Mouse (Mus musculus) CH12.LX (cell line): ENCODE results near the gene Carnmt1. TPM values are rescaled to one million over a fixed set of nuclear protein-coding genes. Genes with fewer than 3 reads are reported as not detected.

Source experiments
- DNase-seq: peaks from one replicate; pipeline ENCODE4 v3.0.0-alpha.2; 2013; ENCODE audit errors: extremely low read depth
- H3K27ac ChIP-seq: 2 replicates; pipeline ENCODE4 v1.5.1; 2012; ENCODE audit warnings: low read depth, mild to moderate bottlenecking, control low read depth, moderate library complexity; ENCODE audit not compliant: insufficient read depth
- H3K27me3 ChIP-seq: replicated peaks from 2 replicates; pipeline ENCODE3; 2012; ENCODE audit warnings: inconsistent platforms
- H3K36me3 ChIP-seq, 2 experiments: replicated peaks in 1 of 2; 2 replicates each; pipeline versions ENCODE3 to v1.6.1; 2012; ENCODE audit warnings: inconsistent platforms in 1 of 2, low read length in 1 of 2, mild to moderate bottlenecking in 1 of 2, mixed read lengths in 1 of 2, moderate library complexity in 1 of 2; ENCODE audit not compliant: control insufficient read depth in 1 of 2, insufficient read depth in 1 of 2
- H3K4me1 ChIP-seq, 2 experiments: 2 replicates each; pipeline ENCODE4 v1.6.1; 2012; ENCODE audit warnings: inconsistent platforms in 1 of 2, moderate library complexity in 1 of 2; ENCODE audit not compliant: insufficient read depth in 2 of 2, control insufficient read depth in 1 of 2
- H3K4me2 ChIP-seq: 2 replicates; pipeline ENCODE4 v1.6.1; 2012; ENCODE audit warnings: low read depth, mild to moderate bottlenecking, control low read depth; ENCODE audit not compliant: poor library complexity, insufficient read depth, severe bottlenecking
- H3K4me3 ChIP-seq, 3 experiments: fragments of 150-350 bp in 1 of 3; sonication (generic) in 1 of 3; replicated peaks in 1 of 3; 2 replicates each; pipeline versions ENCODE3 to v1.5.1; 2011 to 2012; ENCODE audit warnings: low read depth in 2 of 3, low read length in 2 of 3, mild to moderate bottlenecking in 2 of 3, moderate library complexity in 2 of 3, control low read depth in 1 of 3, improper control_type of control experiment in 1 of 3, inconsistent platforms in 1 of 3, mixed read lengths in 1 of 3; ENCODE audit not compliant: poor library complexity in 1 of 3
- H3K79me2 ChIP-seq: replicated peaks from 2 replicates; pipeline ENCODE4 v1.6.1; 2012; ENCODE audit warnings: mild to moderate bottlenecking, moderate library complexity; ENCODE audit not compliant: control insufficient read depth, poor library complexity, insufficient read depth, severe bottlenecking; ENCODE audit errors: extremely low read depth
- H3K9ac ChIP-seq: 2 replicates; pipeline ENCODE4 v1.6.1; 2012; ENCODE audit warnings: low read depth, mild to moderate bottlenecking, control low read depth, moderate library complexity; ENCODE audit not compliant: insufficient read depth
- H3K9me3 ChIP-seq: replicated peaks from 2 replicates; pipeline ENCODE3; 2012; ENCODE audit warnings: low read length, inconsistent platforms, mixed read lengths
- BHLHE40 ChIP-seq: IDR thresholded peaks from 2 replicates; pipeline ENCODE4 v1.6.1; 2011; ENCODE audit warnings: mild to moderate bottlenecking, low read depth, low read length, improper control_type of control experiment
- CTCF ChIP-seq, 2 experiments: IDR thresholded peaks in 1 of 2; conservative IDR thresholded peaks in 1 of 2; 2 replicates each; pipeline ENCODE4 v1.5.1; 2011 to 2012; ENCODE audit warnings: low read depth in 2 of 2, low read length in 2 of 2, improper control_type of control experiment in 1 of 2, inconsistent platforms in 1 of 2, mild to moderate bottlenecking in 1 of 2, moderate library complexity in 1 of 2
- ETS1 ChIP-seq: conservative IDR thresholded peaks from 2 replicates; pipeline ENCODE4 v1.6.1; 2012; ENCODE audit warnings: low read depth, mild to moderate bottlenecking, inconsistent platforms, low read length, improper control_type of control experiment, moderate library complexity
- MAX ChIP-seq: IDR thresholded peaks from 2 replicates; pipeline ENCODE4 v1.6.1; 2011; ENCODE audit warnings: low read length, improper control_type of control experiment
- MXI1 ChIP-seq: IDR thresholded peaks from 2 replicates; pipeline ENCODE4 v1.6.1; 2011; ENCODE audit warnings: mild to moderate bottlenecking, low read depth, low read length, improper control_type of control experiment
- RAD21 ChIP-seq: IDR thresholded peaks from 2 replicates; pipeline ENCODE4 v1.6.1; 2011; ENCODE audit warnings: low read depth, mild to moderate bottlenecking, low read length, improper control_type of control experiment, moderate library complexity
- RCOR1 ChIP-seq: conservative IDR thresholded peaks from 2 replicates; pipeline ENCODE4 v1.6.1; 2012; ENCODE audit warnings: low read depth, mild to moderate bottlenecking, inconsistent platforms, low read length, improper control_type of control experiment
- SMC3 ChIP-seq: IDR thresholded peaks from 2 replicates; pipeline ENCODE4 v1.6.1; 2011; ENCODE audit warnings: low read depth, low read length, improper control_type of control experiment
- UBTF ChIP-seq: IDR thresholded peaks from 2 replicates; pipeline ENCODE4 v1.6.1; 2012; ENCODE audit warnings: low read depth, mild to moderate bottlenecking, inconsistent platforms, low read length, improper control_type of control experiment, moderate library complexity
- USF1 ChIP-seq: IDR thresholded peaks from 2 replicates; pipeline ENCODE4 v1.6.1; 2014; ENCODE audit warnings: low read depth, mild to moderate bottlenecking, inconsistent platforms, low read length, improper control_type of control experiment
- ZC3H11A ChIP-seq: IDR thresholded peaks from 2 replicates; pipeline ENCODE4 v1.6.1; 2012; ENCODE audit warnings: low read depth, mild to moderate bottlenecking, inconsistent platforms, low read length, improper control_type of control experiment
- ZKSCAN1 ChIP-seq: IDR thresholded peaks from 2 replicates; pipeline ENCODE4 v1.6.1; 2012; ENCODE audit warnings: low read depth, inconsistent platforms, low read length, improper control_type of control experiment, borderline replicate concordance
- dilution Hi-C: fragments of 300-500 bp; cut with MboI; formaldehyde crosslinking; loops from 2 replicates; pipeline ENCODE4 v1.14.3; 2020; ENCODE audit warnings: low sequenced_read_pairs; ENCODE audit not compliant: extremely low pct_unique_long_range_greater_than_20kb, extremely low pct_ligation_motif_present
- in situ Hi-C: fragments of 300-500 bp; cut with MboI; formaldehyde crosslinking; loops from 3 replicates; pipeline ENCODE4 v1.14.3; 2019; ENCODE audit warnings: low sequenced_read_pairs, low pct_ligation_motif_present, low pct_unique_long_range_greater_than_20kb, mixed read lengths
- polyA plus RNA-seq: library from polyadenylated mRNA; unstranded; fragments of >175 nt; gene quantifications from 2 replicates; pipeline ENCODE4 v1.2.1, GENCODE M21; 2012; ENCODE audit warnings: low read depth; ENCODE audit not compliant: insufficient read length
- total RNA-seq, 2 experiments: library from RNA; depleted of rRNA; stranded (reverse); fragments of 300-350 nt in 1 of 2; fragments of >200 nt in 1 of 2; gene quantifications; 2 replicates each; pipeline ENCODE4 v1.2.3; 2012 to 2014

Carnmt1 gene
- total and polyA plus RNA-seq, 3 experiments, result 17.6 to 47.1 (median 41.7) TPM

GRCm38 (mm10) chr19:18671056-18671741, 635 bp downstream of the Carnmt1 start:
- peak overlapping the region; percentile 100 for H3K4me2 ChIP-seq
- peak overlapping the region; percentile 62 for H3K27ac ChIP-seq
- peak overlapping the region; percentile 93 for H3K9ac ChIP-seq
- H3K4me3 ChIP-seq, result peak overlapping the region; percentile 61 to 99 (median 93)
- in situ Hi-C loops (no loop called here), dilution Hi-C loops (no loop called here)
- peak; percentile 58; the same call in 1 of the 2 replicates for TF ChIP-seq MXI1
- TF ChIP-seq ZC3H11A, result no peak
- no peak for TF ChIP-seq SMC3
- TF ChIP-seq MAX, result peak; percentile 19; the same call in 1 of the 2 replicates
- TF ChIP-seq RCOR1, result no peak
- TF ChIP-seq UBTF, result peak; percentile 87
- no peaks in the 10 kb centered on the region for H3K27me3 ChIP-seq
- peaks cover 2 to 16% of the 10 kb centered on the region in 2 experiments for H3K36me3 ChIP-seq
- peaks cover 50% of the 10 kb centered on the region for H3K79me2 ChIP-seq
- DNase-seq, result peak; percentile 34
- peaks cover 7 to 42% of the 10 kb centered on the region in 2 experiments; a peak in 3 of 4 replicates for H3K4me1 ChIP-seq
- no peaks in the 10 kb centered on the region for H3K9me3 ChIP-seq

GRCm38 (mm10) chr19:18672498-18672897, 1.9 kb downstream of the Carnmt1 start:
- Histone ChIP-seq H3K79me2 (peaks cover 52% of the 10 kb centered on the region), H3K4me3 (peak overlapping the region; percentile 61 to 99 (median 93)), H3K9me3 (no peaks in the 10 kb centered on the region), H3K27ac (no peak overlapping the region), H3K27me3 (no peaks in the 10 kb centered on the region), H3K36me3 (peaks cover 4 to 21% of the 10 kb centered on the region in 2 experiments), H3K4me2 (peak overlapping the region; percentile 100), H3K9ac (peak overlapping the region; percentile 93), H3K4me1 (peaks cover 7 to 43% of the 10 kb centered on the region in 2 experiments; a peak in 3 of 4 replicates)
- peak in 1 of 2 experiments; percentile 19; a peak in 1 of 4 replicates for TF ChIP-seq CTCF (conservative IDR thresholded peaks at IDR 0.05 in 1 of 2, IDR thresholded peaks at IDR 0.05 in 1 of 2; ENCODE audit: low read depth in 2 of 2, low read length in 2 of 2)
- TF ChIP-seq RAD21, result peak; percentile 6
- TF ChIP-seq BHLHE40, result peak; percentile 71
- no peak for TF ChIP-seq ZKSCAN1
- TF ChIP-seq SMC3, result 0 out of 2 replicates have a peak, but pooled peaks have one; percentile 5
- DNase-seq, result no peak
- dilution Hi-C loops, result no loop called here
- in situ Hi-C loops, result no loop called here

- no peaks in the 10 kb centered on the region for H3K9me3 ChIP-seq
- H3K27ac ChIP-seq, result no peak overlapping the region
- H3K27me3 ChIP-seq, result no peaks in the 10 kb centered on the region
- dilution Hi-C loops (no loop called here), in situ Hi-C loops (no loop called here)
- H3K36me3 ChIP-seq, result peaks cover 4 to 24% of the 10 kb centered on the region in 2 experiments
- H3K9ac ChIP-seq, result peak overlapping the region; percentile 93; the same call in 1 of the 2 replicates
- TF ChIP-seq BHLHE40 (no peak), USF1 (no peak), UBTF (no peak), ETS1 (no peak), MAX (no peak)
- H3K4me2 ChIP-seq, result peak overlapping the region; percentile 100
- no peak for DNase-seq
- peaks cover 52% of the 10 kb centered on the region for H3K79me2 ChIP-seq
- H3K4me3 ChIP-seq, result peak overlapping the region; percentile 61 to 99 (median 93)
- peaks cover 7 to 43% of the 10 kb centered on the region in 2 experiments; a peak in 3 of 4 replicates for H3K4me1 ChIP-seq
These were observed 2.6 kb downstream of the Carnmt1 start for GRCm38 (mm10) chr19:18673116-18673515.
